Mouse (Mus musculus) hindbrain, postnatal 0 days (tissue): ENCODE data around the gene Olfm2. TPM values are rescaled to one million over a fixed set of nuclear protein-coding genes. Genes with fewer than 3 reads are reported as not detected.

Source experiments
- ATAC-seq: fragments of 200-750 bp; cut with Nextera tagmentation; 2 replicates; pipeline ENCODE4 v1.8.0; 2017; ENCODE audit warnings: mild to moderate bottlenecking, moderate TSS enrichment, moderate library complexity
- DNase-seq: peaks from one replicate; pipeline ENCODE4 v3.0.0-alpha.2; 2015; ENCODE audit warnings: low spot score
- H3K27ac ChIP-seq: fragments of 300-500 bp; sonication (generic); 2 replicates; pipeline ENCODE4 v1.5.1; 2014; ENCODE audit warnings: mild to moderate bottlenecking
- H3K27me3 ChIP-seq: fragments of 300-500 bp; sonication (generic); 2 replicates; pipeline ENCODE4 v1.6.1; 2014; ENCODE audit warnings: low read length, mixed read lengths; ENCODE audit not compliant: insufficient read depth
- H3K36me3 ChIP-seq: fragments of 300-500 bp; sonication (generic); 2 replicates; pipeline ENCODE4 v1.6.1; 2014; ENCODE audit warnings: low read length, mixed read lengths; ENCODE audit not compliant: insufficient read depth
- H3K4me1 ChIP-seq: fragments of 300-500 bp; sonication (generic); 2 replicates; pipeline ENCODE4 v1.6.1; 2014; ENCODE audit warnings: antibody characterized with exemption, low read length, mixed read lengths; ENCODE audit not compliant: insufficient read depth
- H3K4me2 ChIP-seq: fragments of 300-500 bp; sonication (generic); 2 replicates; pipeline ENCODE4 v1.6.1; 2014; ENCODE audit warnings: low read depth, mild to moderate bottlenecking, low read length, moderate library complexity, mixed read lengths
- H3K4me3 ChIP-seq: fragments of 300-500 bp; sonication (generic); 2 replicates; pipeline ENCODE4 v1.5.1; 2014; ENCODE audit warnings: low read length
- H3K9ac ChIP-seq: fragments of 300-500 bp; sonication (generic); replicated peaks from 2 replicates; pipeline ENCODE4 v1.6.1; 2014; ENCODE audit warnings: mild to moderate bottlenecking, low read length, moderate library complexity, mixed read lengths
- H3K9me3 ChIP-seq: fragments of 300-500 bp; sonication (generic); 2 replicates; pipeline ENCODE4 v1.6.1; 2016; ENCODE audit warnings: low read length, mixed read lengths
- CTCF ChIP-seq: IDR thresholded peaks from 2 replicates; pipeline ENCODE4 v1.5.1; 2016; ENCODE audit warnings: antibody characterized with exemption, control low read depth, low read depth
- WGBS: fragments of 180-500 bp; shearing (Covaris S2); extraction: QIAGEN DNeasy Blood & Tissue Kit; methylation state at CpG from one replicate; pipeline ENCODE4 v1.1.7; 2014; 5-methylcytosine and 5-hydroxymethylcytosine counted together
- polyA plus RNA-seq: library from polyadenylated mRNA; unstranded; fragments of >200 nt; fragmentation: Nextera tagmentation; extraction: Ambion mirVana; gene quantifications from 2 replicates; pipeline ENCODE4 v1.2.1, GENCODE M21; 2015
- total RNA-seq: library from RNA; depleted of rRNA; stranded (reverse); fragments of >200 nt; gene quantifications from 2 replicates; pipeline ENCODE4 v1.2.3, GENCODE M21; 2014

The Olfm2 gene
- total and polyA plus RNA-seq, 2 experiments from 2014 or later, result 213 to 346 TPM

- Histone ChIP-seq H3K27me3 (no peaks in the 10 kb centered on the region), H3K27ac (peak overlapping the region; percentile 86), H3K9me3 (no peaks in the 10 kb centered on the region), H3K4me3 (peak overlapping the region; percentile 64), H3K4me2 (peak overlapping the region; percentile 91), H3K36me3 (peaks cover 11% of the 10 kb centered on the region; the same call in 1 of the 2 replicates), H3K9ac (peak overlapping the region; percentile 83), H3K4me1 (peaks cover 8% of the 10 kb centered on the region)
- TF ChIP-seq CTCF, result no peak
- WGBS, result 4% methylated on average over 17 of the region's 17 CpGs
- ATAC-seq, result no peak
- peak; percentile 25 for DNase-seq
These were observed 101.0 kb downstream of the Olfm2 start for GRCm38 (mm10) chr9:20645121-20645520.

GRCm38 (mm10) chr9:20644360-20645081, 101.6 kb downstream of the Olfm2 start, which contains the start of gene Fbxl12:
Gene Fbxl12 (minus strand): TSS chr9:20644767.
- Histone ChIP-seq H3K9ac (peak within 1 kb of the TSS; percentile 83), H3K4me1 (peaks cover 8% of the 10 kb centered on the region), H3K36me3 (peaks cover 11% of the 10 kb centered on the region; the same call in 1 of the 2 replicates), H3K27ac (peak within 1 kb of the TSS; percentile 86), H3K4me2 (peak within 1 kb of the TSS; percentile 91), H3K4me3 (peak within 1 kb of the TSS; percentile 64), H3K9me3 (no peaks in the 10 kb centered on the region), H3K27me3 (no peaks in the 10 kb centered on the region)
- WGBS, result under 1% methylated on average over 43 of the region's 43 CpGs
- TF ChIP-seq CTCF, result no peak
- DNase-seq (peak; percentile 91), ATAC-seq (peak; percentile 46)

- WGBS, result 10% methylated on average over 13 of the region's 13 CpGs
- H3K4me2 ChIP-seq, result peak overlapping the region; percentile 91
- H3K4me1 ChIP-seq, result peaks cover 8% of the 10 kb centered on the region
- H3K36me3 ChIP-seq, result peaks cover 8% of the 10 kb centered on the region
- peak overlapping the region; percentile 86 for H3K27ac ChIP-seq
- peak overlapping the region; percentile 83 for H3K9ac ChIP-seq
- DNase-seq, result no peak
- H3K4me3 ChIP-seq, result peak overlapping the region; percentile 64
- no peak for ATAC-seq
- H3K9me3 ChIP-seq, result no peaks in the 10 kb centered on the region
- no peaks in the 10 kb centered on the region for H3K27me3 ChIP-seq
- no peak for TF ChIP-seq CTCF
These were observed 102.4 kb downstream of the Olfm2 start for GRCm38 (mm10) chr9:20643781-20644180.

- H3K9me3 ChIP-seq, result no peaks in the 10 kb centered on the region
- peak; percentile 33; the same call in 1 of the 2 replicates for TF ChIP-seq CTCF
- H3K4me3 ChIP-seq, result peak overlapping the region; percentile 64
- under 1% methylated on average over 30 of the region's 30 CpGs for WGBS
- no peaks in the 10 kb centered on the region for H3K27me3 ChIP-seq
- peaks cover 8% of the 10 kb centered on the region for H3K4me1 ChIP-seq
- ATAC-seq (peak; percentile 70), DNase-seq (peak; percentile 91)
- peak overlapping the region; percentile 91 for H3K4me2 ChIP-seq
- peak overlapping the region; percentile 83 for H3K9ac ChIP-seq
- H3K36me3 ChIP-seq, result peaks cover 16% of the 10 kb centered on the region
- peak overlapping the region; percentile 86 for H3K27ac ChIP-seq
These were observed 103.2 kb downstream of the Olfm2 start for GRCm38 (mm10) chr9:20642896-20643466.

GRCm38 (mm10) chr9:20642101-20642895, 103.9 kb downstream of the Olfm2 start, which contains the start of gene Ubl5:
Gene Ubl5 (plus strand): TSS chr9:20642878.
- H3K36me3 ChIP-seq, result peaks cover 19% of the 10 kb centered on the region
- DNase-seq, result peak; percentile 96
- H3K9ac ChIP-seq, result peak within 1 kb of the TSS; percentile 83
- peak; percentile 92 for ATAC-seq
- no peak; the same call in 1 of the 2 replicates for TF ChIP-seq CTCF
- WGBS, result 1% methylated on average over 51 of the region's 51 CpGs
- peak within 1 kb of the TSS; percentile 91 for H3K4me2 ChIP-seq
- H3K4me3 ChIP-seq, result peak within 1 kb of the TSS; percentile 64
- H3K27ac ChIP-seq, result peak within 1 kb of the TSS; percentile 86
- H3K9me3 ChIP-seq, result no peaks in the 10 kb centered on the region
- H3K4me1 ChIP-seq, result peaks cover 8% of the 10 kb centered on the region
- no peaks in the 10 kb centered on the region for H3K27me3 ChIP-seq

GRCm38 (mm10) chr9:20641501-20641900, 104.6 kb downstream of the Olfm2 start:
- no peak for ATAC-seq
- H3K36me3 ChIP-seq, result peaks cover 19% of the 10 kb centered on the region
- H3K4me2 ChIP-seq, result peak overlapping the region; percentile 91
- no peak for TF ChIP-seq CTCF
- peaks cover 8% of the 10 kb centered on the region for H3K4me1 ChIP-seq
- no peaks in the 10 kb centered on the region for H3K27me3 ChIP-seq
- H3K9ac ChIP-seq, result peak overlapping the region; percentile 83
- peak overlapping the region; percentile 86 for H3K27ac ChIP-seq
- H3K9me3 ChIP-seq, result no peaks in the 10 kb centered on the region
- 26% methylated on average over 6 of the region's 6 CpGs for WGBS
- no peak for DNase-seq
- peak overlapping the region; percentile 64 for H3K4me3 ChIP-seq
